Comparison of ENCODE assay signal across 8 mouse cellular contexts in genomic region chr10:81302781-81303218, GRCm38 (mm10). TPM values are rescaled to one million over a fixed set of nuclear protein-coding genes. Genes with fewer than 3 reads are reported as not detected.
DNase-seq lines count a peak whose midpoint lies in the region; ATAC-seq and TF ChIP-seq lines count a peak whose summit lies in the region.

No protein-coding gene starts in this region.

- H3K4me1 ChIP-seq in spleen, adult 2 months (ENCODE audit: control insufficient read depth, insufficient read depth, insufficient read length), result peaks cover 67% of the 10 kb centered on the region
- H3K4me1 ChIP-seq in kidney, embryonic 16.5 days (ENCODE audit: insufficient read depth, low read length), result peaks cover 68% of the 10 kb centered on the region
- H3K4me1 ChIP-seq in midbrain, postnatal 0 days (ENCODE audit: insufficient read depth, low read length), result no peaks in the 10 kb centered on the region

- H3K27me3 ChIP-seq in spleen, adult 2 months (ENCODE audit: control insufficient read depth, insufficient read depth, low read length), result no peaks in the 10 kb centered on the region
- H3K27me3 ChIP-seq in kidney, embryonic 16.5 days (ENCODE audit: insufficient read depth, low read length), result no peaks in the 10 kb centered on the region
- H3K27me3 ChIP-seq in midbrain, postnatal 0 days (ENCODE audit: insufficient read depth, low read length), result no peaks in the 10 kb centered on the region

- peak; percentile 38 to 42 for DNase-seq in heart, adult 18-20 months
- DNase-seq in heart, adult 9 months (ENCODE audit: low spot score in 2 of 2), result no peak
- no peak for DNase-seq in spleen, adult 2 months (ENCODE audit: low read depth in 1 of 2, low spot score in 2 of 2)
- no peak for DNase-seq in spleen, adult 18-20 months
- no peak for DNase-seq in midbrain, postnatal 0 days (ENCODE audit: low spot score)
- DNase-seq in urinary bladder, postnatal 4 days (ENCODE audit: low spot score in 2 of 2), result no peak
- DNase-seq in adrenal gland, adult (ENCODE audit: inconsistent age in 2 of 2, low spot score in 1 of 2), result no peak

- peak overlapping the region; percentile 11; the same call in 1 of the 2 replicates for H3K27ac ChIP-seq in spleen, adult 2 months (ENCODE audit: insufficient read depth, low read length)
- H3K27ac ChIP-seq in kidney, embryonic 16.5 days (ENCODE audit: low read length), result peak overlapping the region; percentile 56
- no peak overlapping the region for H3K27ac ChIP-seq in midbrain, postnatal 0 days (ENCODE audit: low read depth, low read length)

- 18% methylated on average over 14 of the region's 14 CpGs for WGBS in spleen, adult 2 months
- WGBS in kidney, embryonic 16.5 days, result 63% methylated on average over 14 of the region's 14 CpGs
- WGBS in midbrain, postnatal 0 days, result 77% methylated on average over 14 of the region's 14 CpGs

- TF ChIP-seq POLR2A in spleen, adult 2 months (IDR thresholded peaks at IDR 0.05; ENCODE audit: low read depth, low read length), result no peak

- H3K9me3 ChIP-seq in kidney, embryonic 16.5 days (ENCODE audit: low read length), result no peaks in the 10 kb centered on the region
- H3K9me3 ChIP-seq in midbrain, postnatal 0 days (ENCODE audit: low read length), result no peaks in the 10 kb centered on the region

- peaks cover 15% of the 10 kb centered on the region for H3K36me3 ChIP-seq in spleen, adult 2 months (ENCODE audit: control insufficient read depth, insufficient read depth, low read length)
- H3K36me3 ChIP-seq in kidney, embryonic 16.5 days (ENCODE audit: insufficient read depth, low read length), result peaks cover 22% of the 10 kb centered on the region
- H3K36me3 ChIP-seq in midbrain, postnatal 0 days (ENCODE audit: insufficient read depth, low read length), result peaks cover 18% of the 10 kb centered on the region

- H3K9ac ChIP-seq in kidney, embryonic 16.5 days (replicated peaks; ENCODE audit: low read length), result peak overlapping the region; percentile 32
- H3K9ac ChIP-seq in midbrain, postnatal 0 days (replicated peaks; ENCODE audit: low read length, poor library complexity, severe bottlenecking), result 0 out of 2 replicates have a peak overlapping the region, but pooled peaks have one; percentile 13

- no peak overlapping the region for H3K4me3 ChIP-seq in spleen, adult 2 months (ENCODE audit: extremely low read depth, insufficient read depth, insufficient read length)
- H3K4me3 ChIP-seq in kidney, embryonic 16.5 days (ENCODE audit: low read length), result no peak overlapping the region
- no peak overlapping the region for H3K4me3 ChIP-seq in midbrain, postnatal 0 days (ENCODE audit: low read depth, low read length)

- ATAC-seq in kidney, embryonic 16.5 days (ENCODE audit: low FRiP score, low TSS enrichment), result no peak
- no peak for ATAC-seq in midbrain, postnatal 0 days (ENCODE audit: low FRiP score)

- peak overlapping the region; percentile 20; the same call in 1 of the 2 replicates for H3K4me2 ChIP-seq in kidney, embryonic 16.5 days (replicated peaks; ENCODE audit: low read depth, low read length)
- H3K4me2 ChIP-seq in midbrain, postnatal 0 days (ENCODE audit: low read depth, low read length, poor library complexity, severe bottlenecking), result no peak overlapping the region

- no peak for TF ChIP-seq CTCF in spleen, adult 2 months (IDR thresholded peaks at IDR 0.05; ENCODE audit: extremely low read depth, insufficient read depth, insufficient read length, insufficient replicate concordance)
- no peak for TF ChIP-seq CTCF in midbrain, postnatal 0 days (IDR thresholded peaks at IDR 0.05)

RNA-seq across cellular contexts. Expression of gene Pip5k1c, which starts 10.0 kb away (rescaled TPM):
- total RNA-seq in heart, adult 18-20 months (2021), result 10 to 100 TPM; 23.1 to 25.6 TPM
- 93.2 and 111 TPM in 2 replicates for polyA plus RNA-seq in spleen, adult 2 months (2012; rRNA removed)
- polyA plus RNA-seq in kidney, embryonic 16.5 days (2015; fragmentation: Nextera tagmentation; extraction: Ambion mirVana), result 62.9 and 63.9 TPM in 2 replicates
- 248 and 256 TPM in 2 replicates for total RNA-seq in midbrain, postnatal 0 days (2014; rRNA removed)
- polyA plus RNA-seq in midbrain, postnatal 0 days (2015; fragmentation: Nextera tagmentation; extraction: Ambion mirVana), result 125 and 129 TPM in 2 replicates

RNA-seq across cellular contexts. Expression of gene Tjp3, which starts 11.4 kb away (rescaled TPM):
- under 1 TPM in 1 of 2 experiments, not detected in 1; 0.87 TPM for total RNA-seq in heart, adult 18-20 months (2021)
- 8.1 and 10.6 TPM in 2 replicates for polyA plus RNA-seq in spleen, adult 2 months (2012; rRNA removed)
- 21.9 and 22.6 TPM in 2 replicates for polyA plus RNA-seq in kidney, embryonic 16.5 days (2015; fragmentation: Nextera tagmentation; extraction: Ambion mirVana)
- total RNA-seq in midbrain, postnatal 0 days (2014; rRNA removed), result 6.5 and 9.2 TPM in 2 replicates
- 5.1 and 6.3 TPM in 2 replicates for polyA plus RNA-seq in midbrain, postnatal 0 days (2015; fragmentation: Nextera tagmentation; extraction: Ambion mirVana)

RNA-seq across cellular contexts. Expression of gene Cactin, which starts 18.1 kb away (rescaled TPM):
- 10 to 100 TPM; 14.6 to 15.8 TPM for total RNA-seq in heart, adult 18-20 months (2021)
- polyA plus RNA-seq in spleen, adult 2 months (2012; rRNA removed), result 38.6 and 44.8 TPM in 2 replicates
- polyA plus RNA-seq in kidney, embryonic 16.5 days (2015; fragmentation: Nextera tagmentation; extraction: Ambion mirVana), result 42.3 and 43.2 TPM in 2 replicates
- total RNA-seq in midbrain, postnatal 0 days (2014; rRNA removed), result 19.5 and 22.7 TPM in 2 replicates
- polyA plus RNA-seq in midbrain, postnatal 0 days (2015; fragmentation: Nextera tagmentation; extraction: Ambion mirVana), result 18.4 and 20.2 TPM in 2 replicates

RNA-seq across cellular contexts. Expression of gene Tbxa2r, which starts 25.7 kb away (rescaled TPM):
- total RNA-seq in heart, adult 18-20 months (2021), result 1 to 10 TPM; 2.5 to 2.7 TPM
- 68.1 and 92.5 TPM in 2 replicates for polyA plus RNA-seq in spleen, adult 2 months (2012; rRNA removed)
- 19.7 and 20.2 TPM in 2 replicates for polyA plus RNA-seq in kidney, embryonic 16.5 days (2015; fragmentation: Nextera tagmentation; extraction: Ambion mirVana)
- total RNA-seq in midbrain, postnatal 0 days (2014; rRNA removed), result 4.3 and 7.0 TPM in 2 replicates
- polyA plus RNA-seq in midbrain, postnatal 0 days (2015; fragmentation: Nextera tagmentation; extraction: Ambion mirVana), result 3.8 and 4.7 TPM in 2 replicates

RNA-seq across cellular contexts. Expression of gene Apba3, which starts 36.0 kb away (rescaled TPM):
- 100 to 1,000 TPM in 1 of 2 experiments, 10 to 100 TPM in 1; 85.9 to 110 TPM for total RNA-seq in heart, adult 18-20 months (2021)
- polyA plus RNA-seq in spleen, adult 2 months (2012; rRNA removed), result 63.0 and 77.1 TPM in 2 replicates
- 88.6 and 88.7 TPM in 2 replicates for polyA plus RNA-seq in kidney, embryonic 16.5 days (2015; fragmentation: Nextera tagmentation; extraction: Ambion mirVana)
- total RNA-seq in midbrain, postnatal 0 days (2014; rRNA removed), result 45.0 and 64.8 TPM in 2 replicates
- polyA plus RNA-seq in midbrain, postnatal 0 days (2015; fragmentation: Nextera tagmentation; extraction: Ambion mirVana), result 25.0 and 25.2 TPM in 2 replicates

Comparison
In these comparisons a context has a peak if more than half of its experiments do, and no peak if none do; other contexts are left out.
1. DNase-seq: peak in heart, adult 18-20 months (2 of 2); none in heart, adult 9 months (0 of 2), spleen, adult 2 months (0 of 2), spleen, adult 18-20 months (0 of 2), midbrain, postnatal 0 days (single experiment), urinary bladder, postnatal 4 days (0 of 2) and adrenal gland, adult (0 of 2).